Mouse (Mus musculus): ENCODE data around the gene Ccdc32. TPM values are rescaled to one million over a fixed set of nuclear protein-coding genes. Genes with fewer than 3 reads are reported as not detected.

Ccdc32 gene
- 17.7 and 17.9 TPM in 2 replicates for polyA plus RNA-seq (2014; fragmentation: Nextera tagmentation; extraction: Ambion mirVana)

GRCm38 (mm10) chr2:119028941-119029551 is at the start of gene Ccdc32:
Gene Ccdc32 (minus strand): TSS chr2:119029393.
- H3K27ac ChIP-seq (replicated peaks in 1 of 2; ENCODE audit: control insufficient read depth in 1 of 2, insufficient read depth in 1 of 2, low read depth in 2 of 2, low read length in 2 of 2) = peak within 1 kb of the TSS in 1 of 2 experiments; percentile 11; a peak in 1 of 4 replicates
- WGBS = under 1% methylated on average over 28 of the region's 28 CpGs
- no peaks in the 10 kb centered on the region for H3K9me3 ChIP-seq (ENCODE audit: control insufficient read depth, low read length)
- peak within 1 kb of the TSS; percentile 87 for H3K9ac ChIP-seq (ENCODE audit: low read length)
- H3K27me3 ChIP-seq (ENCODE audit: control insufficient read depth, insufficient read depth, low read length) = no peaks in the 10 kb centered on the region
- ATAC-seq (ENCODE audit: insufficient number of reproducible peaks, insufficient read depth, low FRiP score, low read depth) = peak; percentile 93
- peaks cover 22% of the 10 kb centered on the region for H3K36me3 ChIP-seq (ENCODE audit: control insufficient read depth, insufficient read depth, low read length)
- peak within 1 kb of the TSS; percentile 87 for H3K4me2 ChIP-seq (ENCODE audit: low read length)
- peak within 1 kb of the TSS; percentile 80 to 95 for H3K4me3 ChIP-seq (ENCODE audit: control insufficient read depth in 1 of 2, insufficient read depth in 1 of 2, low read depth in 1 of 2, low read length in 2 of 2)
- H3K4me1 ChIP-seq (ENCODE audit: control insufficient read depth in 2 of 2, insufficient read depth in 2 of 2, low read length in 2 of 2) = peaks cover 2 to 10% of the 10 kb centered on the region in 2 experiments; a peak in 2 of 4 replicates

- H3K27me3 ChIP-seq (ENCODE audit: control insufficient read depth, insufficient read depth, low read length) = no peaks in the 10 kb centered on the region
- ATAC-seq (ENCODE audit: insufficient number of reproducible peaks, insufficient read depth, low FRiP score, low read depth) = no peak
- no peak overlapping the region for H3K9ac ChIP-seq (ENCODE audit: low read length)
- H3K9me3 ChIP-seq (ENCODE audit: control insufficient read depth, low read length) = no peaks in the 10 kb centered on the region
- WGBS = 94% methylated on average over 4 of the region's 4 CpGs
- no peaks in the 10 kb centered on the region for H3K4me1 ChIP-seq (ENCODE audit: control insufficient read depth in 2 of 2, insufficient read depth in 2 of 2, low read length in 2 of 2)
- no peak overlapping the region for H3K4me3 ChIP-seq (ENCODE audit: control insufficient read depth in 1 of 2, insufficient read depth in 1 of 2, low read depth in 1 of 2, low read length in 2 of 2)
- peaks cover 71% of the 10 kb centered on the region for H3K36me3 ChIP-seq (ENCODE audit: control insufficient read depth, insufficient read depth, low read length)
- no peak overlapping the region for H3K4me2 ChIP-seq (ENCODE audit: low read length)
- no peak overlapping the region for H3K27ac ChIP-seq (replicated peaks in 1 of 2; ENCODE audit: control insufficient read depth in 1 of 2, insufficient read depth in 1 of 2, low read depth in 2 of 2, low read length in 2 of 2)
Measured at GRCm38 (mm10) chr2:119072397-119072796, 43.2 kb upstream of the Ccdc32 start.

- Histone ChIP-seq H3K36me3 (ENCODE audit: control insufficient read depth, insufficient read depth, low read length) (peaks cover 51% of the 10 kb centered on the region), H3K4me1 (ENCODE audit: control insufficient read depth in 2 of 2, insufficient read depth in 2 of 2, low read length in 2 of 2) (no peaks in the 10 kb centered on the region), H3K4me2 (ENCODE audit: low read length) (no peak overlapping the region), H3K9me3 (ENCODE audit: control insufficient read depth, low read length) (no peaks in the 10 kb centered on the region), H3K27ac (replicated peaks in 1 of 2; ENCODE audit: control insufficient read depth in 1 of 2, insufficient read depth in 1 of 2, low read depth in 2 of 2, low read length in 2 of 2) (no peak overlapping the region), H3K9ac (ENCODE audit: low read length) (no peak overlapping the region), H3K4me3 (ENCODE audit: control insufficient read depth in 1 of 2, insufficient read depth in 1 of 2, low read depth in 1 of 2, low read length in 2 of 2) (no peak overlapping the region), H3K27me3 (ENCODE audit: control insufficient read depth, insufficient read depth, low read length) (no peaks in the 10 kb centered on the region)
- 95% methylated on average over 2 of the region's 2 CpGs for WGBS
- ATAC-seq (ENCODE audit: insufficient number of reproducible peaks, insufficient read depth, low FRiP score, low read depth) = no peak
Measured at GRCm38 (mm10) chr2:119060139-119060538, 30.9 kb upstream of the Ccdc32 start.

GRCm38 (mm10) chr2:119050132-119050650 is 21.0 kb upstream of the Ccdc32 start:
- no peak overlapping the region for H3K9ac ChIP-seq (ENCODE audit: low read length)
- peaks cover 0 to 7% of the 10 kb centered on the region in 2 experiments; a peak in 2 of 4 replicates for H3K4me1 ChIP-seq (ENCODE audit: control insufficient read depth in 2 of 2, insufficient read depth in 2 of 2, low read length in 2 of 2)
- H3K9me3 ChIP-seq (ENCODE audit: control insufficient read depth, low read length) = no peaks in the 10 kb centered on the region
- no peak overlapping the region for H3K4me2 ChIP-seq (ENCODE audit: low read length)
- no peaks in the 10 kb centered on the region for H3K27me3 ChIP-seq (ENCODE audit: control insufficient read depth, insufficient read depth, low read length)
- no peaks in the 10 kb centered on the region for H3K36me3 ChIP-seq (ENCODE audit: control insufficient read depth, insufficient read depth, low read length)
- ATAC-seq (ENCODE audit: insufficient number of reproducible peaks, insufficient read depth, low FRiP score, low read depth) = no peak
- WGBS = 83% methylated on average over 4 of the region's 4 CpGs
- no peak overlapping the region for H3K27ac ChIP-seq (replicated peaks in 1 of 2; ENCODE audit: control insufficient read depth in 1 of 2, insufficient read depth in 1 of 2, low read depth in 2 of 2, low read length in 2 of 2)
- H3K4me3 ChIP-seq (ENCODE audit: control insufficient read depth in 1 of 2, insufficient read depth in 1 of 2, low read depth in 1 of 2, low read length in 2 of 2) = no peak overlapping the region

GRCm38 (mm10) chr2:119047849-119048248 is 18.7 kb upstream of the Ccdc32 start:
- H3K9me3 ChIP-seq (ENCODE audit: control insufficient read depth, low read length) = no peaks in the 10 kb centered on the region
- peak overlapping the region; percentile 56 to 87 for H3K4me3 ChIP-seq (ENCODE audit: control insufficient read depth in 1 of 2, insufficient read depth in 1 of 2, low read depth in 1 of 2, low read length in 2 of 2)
- ATAC-seq (ENCODE audit: insufficient number of reproducible peaks, insufficient read depth, low FRiP score, low read depth) = no peak
- no peaks in the 10 kb centered on the region for H3K27me3 ChIP-seq (ENCODE audit: control insufficient read depth, insufficient read depth, low read length)
- peaks cover 0 to 7% of the 10 kb centered on the region in 2 experiments; a peak in 2 of 4 replicates for H3K4me1 ChIP-seq (ENCODE audit: control insufficient read depth in 2 of 2, insufficient read depth in 2 of 2, low read length in 2 of 2)
- no peaks in the 10 kb centered on the region for H3K36me3 ChIP-seq (ENCODE audit: control insufficient read depth, insufficient read depth, low read length)
- H3K9ac ChIP-seq (ENCODE audit: low read length) = peak overlapping the region; percentile 88
- H3K27ac ChIP-seq (replicated peaks in 1 of 2; ENCODE audit: control insufficient read depth in 1 of 2, insufficient read depth in 1 of 2, low read depth in 2 of 2, low read length in 2 of 2) = 0 out of 4 replicates have a peak overlapping the region, but pooled peaks of 1 of the 2 experiments have one; percentile 88
- WGBS = 21% methylated on average over 4 of the region's 4 CpGs
- peak overlapping the region; percentile 71 for H3K4me2 ChIP-seq (ENCODE audit: low read length)

- peak within 1 kb of the TSS; percentile 71 for H3K4me2 ChIP-seq (ENCODE audit: low read length)
- H3K4me3 ChIP-seq (ENCODE audit: control insufficient read depth in 1 of 2, insufficient read depth in 1 of 2, low read depth in 1 of 2, low read length in 2 of 2) = peak within 1 kb of the TSS; percentile 56 to 87
- no peaks in the 10 kb centered on the region for H3K9me3 ChIP-seq (ENCODE audit: control insufficient read depth, low read length)
- no peaks in the 10 kb centered on the region for H3K36me3 ChIP-seq (ENCODE audit: control insufficient read depth, insufficient read depth, low read length)
- no peaks in the 10 kb centered on the region for H3K27me3 ChIP-seq (ENCODE audit: control insufficient read depth, insufficient read depth, low read length)
- peaks cover 0 to 7% of the 10 kb centered on the region in 2 experiments; a peak in 2 of 4 replicates for H3K4me1 ChIP-seq (ENCODE audit: control insufficient read depth in 2 of 2, insufficient read depth in 2 of 2, low read length in 2 of 2)
- 2% methylated on average over 73 of the region's 77 CpGs for WGBS
- H3K27ac ChIP-seq (replicated peaks in 1 of 2; ENCODE audit: control insufficient read depth in 1 of 2, insufficient read depth in 1 of 2, low read depth in 2 of 2, low read length in 2 of 2) = peak within 1 kb of the TSS; percentile 62 to 88
- H3K9ac ChIP-seq (ENCODE audit: low read length) = peak within 1 kb of the TSS; percentile 88
- ATAC-seq (ENCODE audit: insufficient number of reproducible peaks, insufficient read depth, low FRiP score, low read depth) = peak; percentile 95
Measured at GRCm38 (mm10) chr2:119046649-119047611, 17.7 kb upstream of the Ccdc32 start, which contains the start of gene Knl1. Gene Knl1 (plus strand): TSS chr2:119047119.

- no peak for ATAC-seq (ENCODE audit: insufficient number of reproducible peaks, insufficient read depth, low FRiP score, low read depth)
- Histone ChIP-seq H3K27ac (replicated peaks in 1 of 2; ENCODE audit: control insufficient read depth in 1 of 2, insufficient read depth in 1 of 2, low read depth in 2 of 2, low read length in 2 of 2) (no peak overlapping the region), H3K4me3 (ENCODE audit: control insufficient read depth in 1 of 2, insufficient read depth in 1 of 2, low read depth in 1 of 2, low read length in 2 of 2) (no peak overlapping the region), H3K4me2 (ENCODE audit: low read length) (no peak overlapping the region), H3K4me1 (ENCODE audit: control insufficient read depth in 2 of 2, insufficient read depth in 2 of 2, low read length in 2 of 2) (peaks cover 0 to 9% of the 10 kb centered on the region in 2 experiments; a peak in 2 of 4 replicates), H3K27me3 (ENCODE audit: control insufficient read depth, insufficient read depth, low read length) (no peaks in the 10 kb centered on the region), H3K36me3 (ENCODE audit: control insufficient read depth, insufficient read depth, low read length) (peaks cover 1% of the 10 kb centered on the region), H3K9me3 (ENCODE audit: control insufficient read depth, low read length) (no peaks in the 10 kb centered on the region), H3K9ac (ENCODE audit: low read length) (no peak overlapping the region)
- 70% methylated on average over 2 of the region's 2 CpGs for WGBS
Measured at GRCm38 (mm10) chr2:119045163-119045562, 16.0 kb upstream of the Ccdc32 start.

Data from heart, embryonic 14.5 days (tissue).